In genomic region chr5:144256541-144256870, GRCm38 (mm10) we compare ENCODE assay signal across 8 mouse cellular contexts. TPM values are rescaled to one million over a fixed set of nuclear protein-coding genes. Genes with fewer than 3 reads are reported as not detected.
DNase-seq lines count a peak whose midpoint lies in the region; ATAC-seq and TF ChIP-seq lines count a peak whose summit lies in the region.

No protein-coding gene starts in this region.

- H3K36me3 ChIP-seq in kidney, embryonic 14.5 days (ENCODE audit: control insufficient read depth, insufficient read depth, low read length) = peaks cover 16% of the 10 kb centered on the region; the same call in 1 of the 2 replicates
- peaks cover 22% of the 10 kb centered on the region for H3K36me3 ChIP-seq in intestine, embryonic 14.5 days (ENCODE audit: control insufficient read depth, insufficient read depth, low read length)
- no peaks in the 10 kb centered on the region for H3K36me3 ChIP-seq in midbrain, embryonic 15.5 days (replicated peaks)

- H3K9ac ChIP-seq in kidney, embryonic 14.5 days (ENCODE audit: low read depth, low read length) = peak overlapping the region; percentile 97
- H3K9ac ChIP-seq in intestine, embryonic 14.5 days (ENCODE audit: low read length) = peak overlapping the region; percentile 94
- H3K9ac ChIP-seq in midbrain, embryonic 15.5 days = peak overlapping the region; percentile 91

- ATAC-seq in kidney, embryonic 14.5 days (ENCODE audit: low FRiP score, low TSS enrichment) = no peak
- no peak for ATAC-seq in intestine, embryonic 14.5 days (replicated peaks; ENCODE audit: low FRiP score, low TSS enrichment, low read depth)
- no peak for ATAC-seq in midbrain, embryonic 15.5 days (replicated peaks)

- DNase-seq in kidney, adult 9 months = no peak
- no peak for DNase-seq in intestine, embryonic 14.5 days (ENCODE audit: low spot score)
- DNase-seq in cerebellum, adult 9-10 months = no peak
- no peak for DNase-seq in testis, postnatal 14 days (ENCODE audit: low spot score)
- DNase-seq in spleen, adult 18-20 months = no peak

- 5% methylated on average over 7 of the region's 7 CpGs for WGBS in kidney, embryonic 14.5 days
- WGBS in intestine, embryonic 14.5 days = 9% methylated on average over 7 of the region's 7 CpGs
- 7% methylated on average over 7 of the region's 7 CpGs for WGBS in midbrain, embryonic 15.5 days

- peaks cover 40% of the 10 kb centered on the region for H3K4me1 ChIP-seq in kidney, embryonic 14.5 days (ENCODE audit: control insufficient read depth, insufficient read depth, low read length)
- peaks cover 17% of the 10 kb centered on the region for H3K4me1 ChIP-seq in cortical plate, adult 2 months (ENCODE audit: control insufficient read depth, insufficient read depth, low read length)
- peaks cover 39% of the 10 kb centered on the region for H3K4me1 ChIP-seq in intestine, embryonic 14.5 days (replicated peaks; ENCODE audit: control insufficient read depth, insufficient read depth, low read length)
- peaks cover 44% of the 10 kb centered on the region for H3K4me1 ChIP-seq in midbrain, embryonic 15.5 days

- H3K4me3 ChIP-seq in kidney, embryonic 14.5 days (ENCODE audit: low read length) = peak overlapping the region; percentile 100
- H3K4me3 ChIP-seq in cortical plate, adult 2 months (ENCODE audit: insufficient read depth, low read length) = peak overlapping the region; percentile 97
- peak overlapping the region; percentile 91 for H3K4me3 ChIP-seq in intestine, embryonic 14.5 days (ENCODE audit: low read depth, low read length)
- H3K4me3 ChIP-seq in midbrain, embryonic 15.5 days = peak overlapping the region; percentile 89

- no peaks in the 10 kb centered on the region for H3K9me3 ChIP-seq in kidney, embryonic 14.5 days (ENCODE audit: control insufficient read depth, low read length)
- H3K9me3 ChIP-seq in intestine, embryonic 14.5 days (ENCODE audit: control insufficient read depth, low read length) = no peaks in the 10 kb centered on the region
- H3K9me3 ChIP-seq in midbrain, embryonic 15.5 days = no peaks in the 10 kb centered on the region

- H3K4me2 ChIP-seq in kidney, embryonic 14.5 days (replicated peaks; ENCODE audit: low read depth, low read length) = peak overlapping the region; percentile 85
- peak overlapping the region; percentile 92 for H3K4me2 ChIP-seq in intestine, embryonic 14.5 days (ENCODE audit: low read length)
- H3K4me2 ChIP-seq in midbrain, embryonic 15.5 days = peak overlapping the region; percentile 80

- TF ChIP-seq POLR2A in cortical plate, adult 2 months (IDR thresholded peaks at IDR 0.05; ENCODE audit: extremely low read depth, insufficient read depth, low read length) = no peak

- H3K27me3 ChIP-seq in kidney, embryonic 14.5 days (ENCODE audit: control insufficient read depth, insufficient read depth, low read length) = no peaks in the 10 kb centered on the region
- H3K27me3 ChIP-seq in intestine, embryonic 14.5 days (replicated peaks; ENCODE audit: control insufficient read depth, insufficient read depth, low read length) = no peaks in the 10 kb centered on the region
- H3K27me3 ChIP-seq in midbrain, embryonic 15.5 days (replicated peaks) = no peaks in the 10 kb centered on the region

- peak overlapping the region; percentile 96 for H3K27ac ChIP-seq in kidney, embryonic 14.5 days (ENCODE audit: low read depth, low read length)
- no peak overlapping the region for H3K27ac ChIP-seq in cortical plate, adult 2 months (ENCODE audit: insufficient read depth, low read length)
- H3K27ac ChIP-seq in intestine, embryonic 14.5 days (ENCODE audit: low read depth) = peak overlapping the region; percentile 93
- peak overlapping the region; percentile 88 for H3K27ac ChIP-seq in midbrain, embryonic 15.5 days

- no peak for TF ChIP-seq CTCF in cortical plate, adult 2 months (IDR thresholded peaks at IDR 0.05; ENCODE audit: extremely low read depth, insufficient read depth, low read length)

RNA-seq across cellular contexts. Expression of gene Bri3, which starts 12.3 kb away (rescaled TPM):
- polyA plus RNA-seq in kidney, embryonic 14.5 days (2014; fragmentation: Nextera tagmentation; extraction: Ambion mirVana) = 136 and 148 TPM in 2 replicates
- 103 and 104 TPM in 2 replicates for polyA plus RNA-seq in cortical plate, adult 2 months (2012; rRNA removed)
- 103 and 118 TPM in 2 replicates for polyA plus RNA-seq in intestine, embryonic 14.5 days (2014; fragmentation: Nextera tagmentation; extraction: Ambion mirVana)
- 108 and 113 TPM in 2 replicates for polyA plus RNA-seq in midbrain, embryonic 15.5 days (2015; fragmentation: Nextera tagmentation; extraction: Ambion mirVana)

RNA-seq across cellular contexts. Expression of gene Tecpr1, which starts 33.1 kb away (rescaled TPM):
- polyA plus RNA-seq in kidney, embryonic 14.5 days (2014; fragmentation: Nextera tagmentation; extraction: Ambion mirVana) = 13.9 and 16.4 TPM in 2 replicates
- polyA plus RNA-seq in cortical plate, adult 2 months (2012; rRNA removed) = 78.4 and 87.2 TPM in 2 replicates
- 18.9 and 19.4 TPM in 2 replicates for polyA plus RNA-seq in intestine, embryonic 14.5 days (2014; fragmentation: Nextera tagmentation; extraction: Ambion mirVana)
- polyA plus RNA-seq in midbrain, embryonic 15.5 days (2015; fragmentation: Nextera tagmentation; extraction: Ambion mirVana) = 53.6 and 56.0 TPM in 2 replicates
